Mouse (Mus musculus) lung, embryonic 14.5 days (tissue): Measurements from ENCODE around the gene Hoxc10. TPM values are rescaled to one million over a fixed set of nuclear protein-coding genes. Genes with fewer than 3 reads are reported as not detected.

Experiments used
- ATAC-seq: fragments of 200-750 bp; cut with Nextera tagmentation; 2 replicates; pipeline ENCODE4 v1.8.0; 2017; ENCODE audit warnings: mild to moderate bottlenecking, moderate TSS enrichment, moderate library complexity; ENCODE audit not compliant: insufficient read depth
- DNase-seq: peaks from one replicate; pipeline ENCODE4 v3.0.0-alpha.2; 2015
- H3K27ac ChIP-seq: fragments of 300-500 bp; sonication (generic); 2 replicates; pipeline ENCODE4 v1.5.1; 2014; ENCODE audit warnings: low read depth, mild to moderate bottlenecking, moderate library complexity
- H3K27me3 ChIP-seq: fragments of 300-500 bp; sonication (generic); 2 replicates; pipeline ENCODE4 v1.6.1; 2014; ENCODE audit warnings: low read length, control low read depth; ENCODE audit not compliant: insufficient read depth
- H3K36me3 ChIP-seq: fragments of 300-500 bp; sonication (generic); 2 replicates; pipeline ENCODE4 v1.6.1; 2014; ENCODE audit warnings: control low read depth; ENCODE audit not compliant: insufficient read depth
- H3K4me1 ChIP-seq: fragments of 300-500 bp; sonication (generic); 2 replicates; pipeline ENCODE4 v1.6.1; 2014; ENCODE audit warnings: antibody characterized with exemption, control low read depth; ENCODE audit not compliant: insufficient read depth
- H3K4me2 ChIP-seq: fragments of 300-500 bp; sonication (generic); 2 replicates; pipeline ENCODE4 v1.6.1; 2014; ENCODE audit warnings: mild to moderate bottlenecking
- H3K4me3 ChIP-seq: fragments of 300-500 bp; sonication (generic); 2 replicates; pipeline ENCODE4 v1.5.1; 2014; ENCODE audit warnings: low read depth, low read length
- H3K9ac ChIP-seq: fragments of 300-500 bp; sonication (generic); 2 replicates; pipeline ENCODE4 v1.6.1; 2014
- H3K9me3 ChIP-seq: fragments of 300-500 bp; sonication (generic); 2 replicates; pipeline ENCODE4 v1.6.1; 2016; ENCODE audit warnings: low read depth, low read length, control low read depth
- CTCF ChIP-seq: IDR thresholded peaks from 2 replicates; pipeline ENCODE4 v1.5.1; 2016; ENCODE audit warnings: antibody characterized with exemption, low read depth
- WGBS: fragments of 180-500 bp; shearing (Covaris S2); extraction: QIAGEN DNeasy Blood & Tissue Kit; methylation state at CpG from one replicate; pipeline ENCODE4 v1.1.7; 2014; 5-methylcytosine and 5-hydroxymethylcytosine counted together
- polyA plus RNA-seq: library from polyadenylated mRNA; unstranded; fragments of >200 nt; fragmentation: Nextera tagmentation; extraction: Ambion mirVana; gene quantifications from 2 replicates; pipeline ENCODE4 v1.2.1, GENCODE M21; 2014

Gene Hoxc10
- polyA plus RNA-seq, 1 experiment from 2014 or later, result not detected

- H3K9ac ChIP-seq, result no peak overlapping the region
- H3K9me3 ChIP-seq, result no peaks in the 10 kb centered on the region
- H3K4me1 ChIP-seq, result 0 out of 2 replicates have a peak, but pooled peaks cover 2% of the 10 kb centered on the region
- TF ChIP-seq CTCF, result no peak
- no peak overlapping the region for H3K4me3 ChIP-seq
- ATAC-seq, result no peak
- no peak overlapping the region for H3K27ac ChIP-seq
- no peak overlapping the region for H3K4me2 ChIP-seq
- no peak for DNase-seq
- WGBS, result 1% methylated on average over 13 of the region's 13 CpGs
- H3K27me3 ChIP-seq, result peaks cover 100% of the 10 kb centered on the region
- H3K36me3 ChIP-seq, result no peaks in the 10 kb centered on the region
Observed at GRCm38 (mm10) chr15:102978615-102979515, 12.3 kb downstream of the Hoxc10 start.

- peaks cover 100% of the 10 kb centered on the region for H3K27me3 ChIP-seq
- H3K4me3 ChIP-seq, result no peak overlapping the region
- ATAC-seq (no peak), DNase-seq (no peak)
- H3K27ac ChIP-seq, result no peak overlapping the region
- H3K9ac ChIP-seq, result no peak overlapping the region
- H3K36me3 ChIP-seq, result no peaks in the 10 kb centered on the region
- TF ChIP-seq CTCF, result no peak
- no peaks in the 10 kb centered on the region for H3K9me3 ChIP-seq
- H3K4me2 ChIP-seq, result no peak overlapping the region
- 0% methylated on average over 1 of the region's 1 CpGs for WGBS
- H3K4me1 ChIP-seq, result 0 out of 2 replicates have a peak, but pooled peaks cover 2% of the 10 kb centered on the region
Observed at GRCm38 (mm10) chr15:102979936-102980335, 13.3 kb downstream of the Hoxc10 start.

- 5% methylated on average over 11 of the region's 11 CpGs for WGBS
- DNase-seq, result no peak
- Histone ChIP-seq H3K27me3 (peaks cover 100% of the 10 kb centered on the region), H3K27ac (no peak overlapping the region), H3K36me3 (no peaks in the 10 kb centered on the region), H3K9ac (no peak overlapping the region), H3K4me3 (no peak overlapping the region), H3K9me3 (no peaks in the 10 kb centered on the region), H3K4me2 (no peak overlapping the region), H3K4me1 (0 out of 2 replicates have a peak, but pooled peaks cover 2% of the 10 kb centered on the region)
- no peak for TF ChIP-seq CTCF
- no peak for ATAC-seq
Observed at GRCm38 (mm10) chr15:102980352-102980751, 13.8 kb downstream of the Hoxc10 start.

DNA sequence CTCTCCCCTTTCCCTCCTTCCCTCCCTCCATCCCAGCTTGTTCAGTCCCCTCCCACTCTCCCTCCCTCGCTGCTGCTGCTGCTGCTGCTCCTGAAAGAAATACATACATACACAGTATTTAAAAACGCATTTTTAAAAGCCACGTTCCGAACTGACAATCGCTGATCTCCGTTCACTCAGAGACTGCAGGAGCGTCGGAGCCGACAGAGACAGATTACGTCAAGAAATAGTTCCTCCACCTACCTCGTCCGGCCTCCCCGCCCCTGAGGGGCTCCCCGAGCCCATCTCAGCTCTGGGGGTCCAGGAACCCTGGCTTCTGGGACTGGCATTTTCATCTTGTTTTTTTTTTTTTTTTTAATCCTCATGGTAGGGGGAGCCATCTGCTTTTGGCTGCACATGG is 14.3 kb downstream of the Hoxc10 start:
- H3K4me3 ChIP-seq, result peak overlapping the region; percentile 26; the same call in 1 of the 2 replicates
- no peaks in the 10 kb centered on the region for H3K9me3 ChIP-seq
- H3K9ac ChIP-seq, result no peak overlapping the region
- DNase-seq (no peak), ATAC-seq (no peak)
- H3K4me2 ChIP-seq, result peak overlapping the region; percentile 46; the same call in 1 of the 2 replicates
- 0 out of 2 replicates have a peak, but pooled peaks cover 2% of the 10 kb centered on the region for H3K4me1 ChIP-seq
- H3K36me3 ChIP-seq, result no peaks in the 10 kb centered on the region
- TF ChIP-seq CTCF, result no peak
- 0% methylated on average over 14 of the region's 14 CpGs for WGBS
- peaks cover 100% of the 10 kb centered on the region for H3K27me3 ChIP-seq
- no peak overlapping the region for H3K27ac ChIP-seq

DNA sequence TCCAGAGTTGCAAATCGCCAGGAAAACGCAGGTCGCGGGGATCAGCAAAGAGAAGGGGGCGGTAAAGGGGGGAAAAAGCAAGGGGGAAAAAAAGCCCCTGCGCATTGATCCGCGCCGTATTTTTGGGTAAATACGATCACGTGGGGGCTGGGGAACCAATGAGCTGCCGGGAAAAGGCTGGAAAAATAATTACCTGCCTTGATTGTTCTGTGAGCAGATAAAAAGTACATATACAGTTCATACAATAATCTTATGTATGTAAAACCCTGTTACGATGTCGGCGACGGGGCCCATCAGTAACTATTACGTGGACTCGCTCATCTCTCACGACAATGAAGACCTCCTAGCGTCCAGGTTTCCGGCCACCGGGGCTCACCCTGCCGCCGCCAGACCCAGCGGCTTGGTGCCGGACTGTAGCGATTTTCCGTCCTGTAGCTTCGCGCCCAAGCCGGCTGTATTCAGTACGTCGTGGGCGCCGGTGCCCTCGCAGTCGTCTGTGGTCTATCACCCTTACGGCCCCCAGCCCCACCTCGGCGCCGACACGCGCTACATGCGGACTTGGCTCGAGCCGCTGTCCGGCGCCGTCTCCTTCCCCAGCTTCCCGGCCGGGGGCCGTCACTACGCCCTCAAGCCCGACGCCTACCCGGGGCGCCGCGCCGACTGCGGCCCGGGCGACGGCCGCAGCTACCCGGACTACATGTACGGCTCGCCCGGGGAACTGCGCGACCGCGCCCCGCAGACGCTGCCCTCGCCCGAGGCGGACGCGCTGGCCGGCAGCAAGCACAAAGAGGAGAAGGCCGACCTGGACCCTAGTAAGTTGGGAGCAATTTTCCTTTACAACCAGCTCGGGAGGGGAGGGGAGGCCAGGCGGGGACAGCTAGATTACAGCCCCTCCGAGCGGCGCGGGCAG is 15.0 kb downstream of the Hoxc10 start:
- Histone ChIP-seq H3K4me3 (peak overlapping the region; percentile 26), H3K4me1 (0 out of 2 replicates have a peak, but pooled peaks cover 2% of the 10 kb centered on the region), H3K4me2 (peak overlapping the region; percentile 46), H3K9ac (no peak overlapping the region), H3K27me3 (peaks cover 100% of the 10 kb centered on the region), H3K36me3 (no peaks in the 10 kb centered on the region), H3K27ac (no peak overlapping the region), H3K9me3 (no peaks in the 10 kb centered on the region)
- WGBS, result under 1% methylated on average over 88 of the region's 88 CpGs
- DNase-seq, result no peak
- no peak for TF ChIP-seq CTCF
- ATAC-seq, result 0 out of 2 replicates have a peak, but pooled peaks have one; percentile 25

GRCm38 (mm10) chr15:102983716-102984115 is 17.1 kb downstream of the Hoxc10 start:
- Histone ChIP-seq H3K36me3 (no peaks in the 10 kb centered on the region), H3K4me3 (no peak overlapping the region), H3K4me2 (no peak overlapping the region), H3K4me1 (0 out of 2 replicates have a peak, but pooled peaks cover 2% of the 10 kb centered on the region), H3K27ac (no peak overlapping the region), H3K9me3 (no peaks in the 10 kb centered on the region), H3K27me3 (peaks cover 100% of the 10 kb centered on the region), H3K9ac (no peak overlapping the region)
- no peak for TF ChIP-seq CTCF
- DNase-seq (no peak), ATAC-seq (no peak)
- 2% methylated on average over 12 of the region's 12 CpGs for WGBS
